Mouse (Mus musculus): ENCODE results near the gene Fa2h.

GRCm38 (mm10) chr8:111384628-111385027 is 9.0 kb downstream of the Fa2h start:
- TF ChIP-seq CTCF (IDR thresholded peaks at IDR 0.05; ENCODE audit: borderline replicate concordance, insufficient read depth, low read length) = no peak
- no peak for TF ChIP-seq POLR2A (IDR thresholded peaks at IDR 0.05; ENCODE audit: low read depth, low read length)

Data from embryonic fibroblast, embryonic 13.5 days (primary cell).